Mouse (Mus musculus): ENCODE measurements at regions not wholly inside any gene's neighbourhood (a gene's known extent, or its start where the extent isn't known, plus 50 kb on each side); places are given as distances from the start of the nearest gene placed in this dataset.
A peak's percentile ranks its signal among the peaks of the same experiment; 100 is the strongest.

- no peaks in the 10 kb centered on the region for H3K36me3 ChIP-seq (ENCODE audit: control insufficient read depth, insufficient read depth, low read length)
- no peak overlapping the region for H3K4me3 ChIP-seq (ENCODE audit: insufficient read depth, low read depth, low read length)
- no peak for TF ChIP-seq CTCF (conservative IDR thresholded peaks at IDR 0.05; ENCODE audit: insufficient read depth, insufficient read length, low read depth, low read length)
- no peak for TF ChIP-seq POLR2A (IDR thresholded peaks at IDR 0.05; ENCODE audit: low read depth, low read length)
- no peak overlapping the region for H3K27ac ChIP-seq (ENCODE audit: insufficient read depth, low read depth, low read length)
- WGBS, result 45% methylated on average over 8 of the region's 8 CpGs
- H3K27me3 ChIP-seq (replicated peaks; ENCODE audit: control insufficient read depth, insufficient read depth, low read length), result no peaks in the 10 kb centered on the region
- no peaks in the 10 kb centered on the region for H3K4me1 ChIP-seq (ENCODE audit: control insufficient read depth, insufficient read depth, low read length)
- peak; percentile 9 for DNase-seq
Observed at GRCm38 (mm10) chr11:19714888-19715595, 209.1 kb upstream of the Spred2 start.

GRCm38 (mm10) chr11:19718165-19718564 lies 206.0 kb upstream of the Spred2 start:
- Histone ChIP-seq H3K36me3 (ENCODE audit: control insufficient read depth, insufficient read depth, low read length) (no peaks in the 10 kb centered on the region), H3K27ac (ENCODE audit: insufficient read depth, low read depth, low read length) (no peak overlapping the region), H3K4me3 (ENCODE audit: insufficient read depth, low read depth, low read length) (no peak overlapping the region), H3K4me1 (ENCODE audit: control insufficient read depth, insufficient read depth, low read length) (no peaks in the 10 kb centered on the region), H3K27me3 (replicated peaks; ENCODE audit: control insufficient read depth, insufficient read depth, low read length) (no peaks in the 10 kb centered on the region)
- DNase-seq, result no peak
- 95% methylated on average over 9 of the region's 9 CpGs for WGBS
- TF ChIP-seq CTCF (conservative IDR thresholded peaks at IDR 0.05; ENCODE audit: insufficient read depth, insufficient read length, low read depth, low read length) (no peak), POLR2A (IDR thresholded peaks at IDR 0.05; ENCODE audit: low read depth, low read length) (no peak)

- Histone ChIP-seq H3K36me3 (ENCODE audit: control insufficient read depth, insufficient read depth, low read length) (no peaks in the 10 kb centered on the region), H3K4me3 (ENCODE audit: insufficient read depth, low read depth, low read length) (no peak overlapping the region), H3K27me3 (replicated peaks; ENCODE audit: control insufficient read depth, insufficient read depth, low read length) (no peaks in the 10 kb centered on the region), H3K4me1 (ENCODE audit: control insufficient read depth, insufficient read depth, low read length) (no peaks in the 10 kb centered on the region), H3K27ac (ENCODE audit: insufficient read depth, low read depth, low read length) (no peak overlapping the region)
- WGBS, result 88% methylated on average over 8 of the region's 8 CpGs
- TF ChIP-seq CTCF (conservative IDR thresholded peaks at IDR 0.05; ENCODE audit: insufficient read depth, insufficient read length, low read depth, low read length) (no peak), POLR2A (IDR thresholded peaks at IDR 0.05; ENCODE audit: low read depth, low read length) (no peak)
- DNase-seq, result no peak
Observed at GRCm38 (mm10) chr11:19729031-19729430, 195.1 kb upstream of the Spred2 start.

- DNase-seq, result no peak
- Histone ChIP-seq H3K36me3 (ENCODE audit: control insufficient read depth, insufficient read depth, low read length) (no peaks in the 10 kb centered on the region), H3K4me1 (ENCODE audit: control insufficient read depth, insufficient read depth, low read length) (no peaks in the 10 kb centered on the region), H3K27me3 (replicated peaks; ENCODE audit: control insufficient read depth, insufficient read depth, low read length) (no peaks in the 10 kb centered on the region), H3K27ac (ENCODE audit: insufficient read depth, low read depth, low read length) (no peak overlapping the region), H3K4me3 (ENCODE audit: insufficient read depth, low read depth, low read length) (no peak overlapping the region)
- 86% methylated on average over 5 of the region's 5 CpGs for WGBS
- TF ChIP-seq CTCF (conservative IDR thresholded peaks at IDR 0.05; ENCODE audit: insufficient read depth, insufficient read length, low read depth, low read length) (no peak), POLR2A (IDR thresholded peaks at IDR 0.05; ENCODE audit: low read depth, low read length) (no peak)
Observed at GRCm38 (mm10) chr11:19730747-19731146, 193.4 kb upstream of the Spred2 start.

GRCm38 (mm10) chr11:19736076-19736475 lies 188.1 kb upstream of the Spred2 start:
- no peak overlapping the region for H3K4me3 ChIP-seq (ENCODE audit: insufficient read depth, low read depth, low read length)
- no peaks in the 10 kb centered on the region for H3K27me3 ChIP-seq (replicated peaks; ENCODE audit: control insufficient read depth, insufficient read depth, low read length)
- H3K36me3 ChIP-seq (ENCODE audit: control insufficient read depth, insufficient read depth, low read length), result no peaks in the 10 kb centered on the region
- TF ChIP-seq POLR2A (IDR thresholded peaks at IDR 0.05; ENCODE audit: low read depth, low read length) (no peak), CTCF (conservative IDR thresholded peaks at IDR 0.05; ENCODE audit: insufficient read depth, insufficient read length, low read depth, low read length) (no peak)
- no peak overlapping the region for H3K27ac ChIP-seq (ENCODE audit: insufficient read depth, low read depth, low read length)
- H3K4me1 ChIP-seq (ENCODE audit: control insufficient read depth, insufficient read depth, low read length), result no peaks in the 10 kb centered on the region
- WGBS, result 81% methylated on average over 7 of the region's 7 CpGs
- DNase-seq, result no peak

- Histone ChIP-seq H3K4me1 (ENCODE audit: control insufficient read depth, insufficient read depth, low read length) (no peaks in the 10 kb centered on the region), H3K36me3 (ENCODE audit: control insufficient read depth, insufficient read depth, low read length) (no peaks in the 10 kb centered on the region), H3K27ac (ENCODE audit: insufficient read depth, low read depth, low read length) (no peak overlapping the region), H3K27me3 (replicated peaks; ENCODE audit: control insufficient read depth, insufficient read depth, low read length) (no peaks in the 10 kb centered on the region), H3K4me3 (ENCODE audit: insufficient read depth, low read depth, low read length) (no peak overlapping the region)
- no peak for DNase-seq
- 33% methylated on average over 7 of the region's 7 CpGs for WGBS
- TF ChIP-seq CTCF (conservative IDR thresholded peaks at IDR 0.05; ENCODE audit: insufficient read depth, insufficient read length, low read depth, low read length), result no peak
- TF ChIP-seq POLR2A (IDR thresholded peaks at IDR 0.05; ENCODE audit: low read depth, low read length), result no peak
Observed at GRCm38 (mm10) chr11:19736926-19737325, 187.2 kb upstream of the Spred2 start.

- Histone ChIP-seq H3K36me3 (ENCODE audit: control insufficient read depth, insufficient read depth, low read length) (no peaks in the 10 kb centered on the region), H3K27me3 (replicated peaks; ENCODE audit: control insufficient read depth, insufficient read depth, low read length) (no peaks in the 10 kb centered on the region), H3K27ac (ENCODE audit: insufficient read depth, low read depth, low read length) (no peak overlapping the region), H3K4me1 (ENCODE audit: control insufficient read depth, insufficient read depth, low read length) (no peaks in the 10 kb centered on the region), H3K4me3 (ENCODE audit: insufficient read depth, low read depth, low read length) (no peak overlapping the region)
- 27% methylated on average over 5 of the region's 5 CpGs for WGBS
- TF ChIP-seq POLR2A (IDR thresholded peaks at IDR 0.05; ENCODE audit: low read depth, low read length) (no peak), CTCF (conservative IDR thresholded peaks at IDR 0.05; ENCODE audit: insufficient read depth, insufficient read length, low read depth, low read length) (no peak)
- DNase-seq, result peak; percentile 21
Observed at GRCm38 (mm10) chr11:19737331-19737730, 186.8 kb upstream of the Spred2 start.

Data from kidney, adult 2 months (tissue).